Mouse (Mus musculus): ENCODE data around the gene Rasd2.

DNA sequence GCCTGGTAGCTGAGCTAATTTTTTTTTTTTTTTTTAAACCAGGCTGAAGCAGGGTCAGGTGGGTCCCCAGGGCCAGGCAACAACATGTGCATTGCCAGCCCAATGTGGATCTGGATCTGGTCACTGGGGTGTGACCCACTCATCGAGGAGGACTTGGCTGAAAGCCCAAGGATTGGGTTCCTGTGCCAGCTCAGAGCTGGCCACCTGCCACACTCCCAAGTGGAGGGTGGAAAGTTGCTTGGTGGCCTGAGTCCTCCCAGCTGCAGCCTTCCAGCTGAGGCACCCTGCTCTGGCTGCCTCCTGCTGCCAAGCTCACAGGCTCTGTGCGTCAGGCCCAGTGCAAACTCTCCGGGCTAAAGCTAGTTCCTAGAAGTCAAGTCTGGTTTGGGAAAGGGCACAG is 2.3 kb upstream of the Rasd2 start:
- TF ChIP-seq CTCF (IDR thresholded peaks at IDR 0.05; ENCODE audit: control insufficient read depth, insufficient read depth, low read length) (no peak), POLR2A (IDR thresholded peaks at IDR 0.05; ENCODE audit: borderline replicate concordance, control insufficient read depth, low read depth, low read length) (no peak)
